Mouse (Mus musculus): ENCODE measurements around the gene Pfkl.

Gene Pfkl

DNA sequence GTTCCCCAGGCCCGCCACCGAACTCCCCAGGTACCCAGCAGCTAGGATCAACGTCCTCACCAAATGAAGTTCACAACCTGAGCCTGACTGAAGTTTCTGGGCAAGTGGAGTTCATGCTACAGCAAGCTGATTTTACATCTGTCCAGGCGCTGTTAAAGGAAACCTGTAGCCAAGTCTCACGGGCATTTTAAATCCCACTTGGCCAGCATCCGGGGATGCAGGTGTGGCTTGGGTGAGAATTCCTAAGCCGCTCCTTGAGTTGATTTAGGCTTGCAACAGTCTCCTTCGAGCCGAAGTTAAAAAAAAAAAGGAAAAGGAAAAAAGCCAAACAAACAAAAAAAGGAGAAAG is at the start of gene Pfkl:
TSS of gene Pfkl (minus strand) at position 139 of the 349 bp plus-strand sequence.
- no peak for DNase-seq (ENCODE audit: low read depth)

- no peak for DNase-seq (ENCODE audit: low read depth)
Measured at GRCm38 (mm10) chr10:78057056-78057455, 47.2 kb upstream of the Pfkl start.

GRCm38 (mm10) chr10:78054633-78055565 is 45.0 kb upstream of the Pfkl start:
- DNase-seq (ENCODE audit: low read depth) = peak; percentile 84

- no peak for DNase-seq (ENCODE audit: low read depth)
Measured at GRCm38 (mm10) chr10:78049519-78050035, 39.7 kb upstream of the Pfkl start.

DNA sequence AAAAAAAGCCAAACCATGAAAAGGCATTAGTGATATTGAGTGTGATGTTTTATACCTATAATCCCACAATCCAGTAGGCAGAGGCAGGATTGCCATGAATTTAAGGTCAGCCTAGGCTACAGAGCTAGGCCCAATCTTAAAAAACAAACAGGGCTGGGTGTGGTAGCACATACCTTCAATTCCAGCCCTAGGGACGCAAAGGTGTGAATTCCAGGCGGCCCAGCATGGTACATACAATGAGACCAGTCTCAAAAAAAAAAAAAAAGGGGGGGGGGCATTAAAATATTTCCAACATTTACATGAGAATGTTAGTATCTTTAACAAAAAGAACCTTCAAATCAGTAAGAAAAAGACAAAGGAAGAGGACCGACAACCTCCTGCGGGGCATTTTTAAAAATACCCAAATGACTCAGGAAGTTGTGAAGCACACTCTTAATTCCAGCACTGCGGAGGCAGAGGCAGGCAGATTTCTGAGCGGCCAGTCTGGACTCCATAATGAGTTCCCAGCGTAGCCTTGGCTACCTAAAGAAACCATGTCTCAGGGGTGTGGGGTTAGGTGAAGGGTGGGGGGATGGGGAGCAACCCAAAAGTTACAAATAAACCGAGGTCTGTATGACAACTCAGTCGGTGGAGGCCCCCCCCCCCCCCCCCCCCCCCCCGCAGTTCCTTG is 38.3 kb upstream of the Pfkl start:
- DNase-seq (ENCODE audit: low read depth) = no peak

- no peak for DNase-seq (ENCODE audit: low read depth)
Measured at GRCm38 (mm10) chr10:78046388-78046787, 36.5 kb upstream of the Pfkl start.

- DNase-seq (ENCODE audit: low read depth) = no peak
Measured at GRCm38 (mm10) chr10:78044531-78044930, 34.6 kb upstream of the Pfkl start.

DNA sequence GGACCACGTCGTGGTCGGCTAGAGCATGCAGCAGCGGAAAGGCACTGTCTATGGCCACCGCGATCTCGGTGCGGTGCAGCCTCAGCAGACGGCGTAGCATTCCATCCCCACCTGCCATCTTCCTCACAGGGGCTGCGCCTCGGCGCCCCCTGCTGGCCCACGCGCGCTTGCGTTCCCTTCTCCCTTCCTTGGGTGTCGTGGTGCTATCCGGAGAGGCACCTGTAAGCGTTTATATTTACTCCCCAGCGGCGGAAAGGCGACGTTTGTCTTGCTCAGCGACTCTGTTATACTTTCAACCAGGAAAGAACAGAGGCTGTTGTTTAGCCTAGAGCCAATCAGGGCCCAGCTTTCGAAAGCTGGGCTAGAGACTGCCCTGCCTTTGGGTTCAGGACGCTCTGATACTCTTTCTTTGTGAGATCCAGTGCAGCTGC is 33.5 kb upstream of the Pfkl start, which contains the start of gene Aire:
TSS of gene Aire (minus strand) at position 205 of the 431 bp plus-strand sequence.
- DNase-seq (ENCODE audit: low read depth) = peak; percentile 30

DNA sequence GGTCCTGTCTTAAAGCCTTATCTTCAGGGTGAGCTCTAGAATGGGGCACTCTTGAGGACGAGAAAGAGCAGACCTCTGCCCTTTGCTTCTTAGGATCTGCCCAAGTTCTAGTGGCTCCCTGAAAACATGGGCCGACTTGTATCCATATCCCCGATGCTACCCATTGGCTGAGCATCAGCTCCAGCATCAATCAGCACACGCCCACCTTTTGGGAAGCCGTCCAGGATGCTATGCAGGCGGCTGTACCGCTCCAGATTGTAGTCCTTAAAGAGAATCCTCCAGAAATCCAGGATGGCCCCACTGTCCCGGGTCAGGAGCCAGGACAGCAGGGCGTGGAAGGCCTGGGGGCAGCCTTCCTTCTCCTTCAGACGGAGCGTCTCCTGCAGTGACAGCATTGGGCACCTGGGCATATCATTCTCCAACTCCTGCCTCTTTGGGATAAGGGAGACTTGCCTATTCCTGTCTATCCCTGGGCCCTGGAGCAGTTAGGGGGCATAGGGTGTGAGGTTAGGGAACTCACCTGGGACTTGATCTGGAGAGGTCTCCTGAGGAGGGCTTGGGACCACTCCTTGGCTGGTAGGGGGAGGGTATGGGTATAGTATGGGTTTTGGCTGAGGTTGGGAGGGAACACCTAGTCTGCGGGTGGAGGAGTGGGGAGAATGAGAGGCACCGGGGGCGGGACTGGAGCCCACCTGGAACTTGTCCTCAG is 33.0 kb upstream of the Pfkl start:
- no peak for DNase-seq (ENCODE audit: low read depth)

GRCm38 (mm10) chr10:78042096-78042495 is 32.2 kb upstream of the Pfkl start:
- DNase-seq (ENCODE audit: low read depth) = no peak

GRCm38 (mm10) chr10:78041647-78042046 is 31.8 kb upstream of the Pfkl start, which contains the start of gene Dnmt3l:
Dnmt3l (plus strand) TSS chr10:78041947.
- no peak for DNase-seq (ENCODE audit: low read depth)

DNA sequence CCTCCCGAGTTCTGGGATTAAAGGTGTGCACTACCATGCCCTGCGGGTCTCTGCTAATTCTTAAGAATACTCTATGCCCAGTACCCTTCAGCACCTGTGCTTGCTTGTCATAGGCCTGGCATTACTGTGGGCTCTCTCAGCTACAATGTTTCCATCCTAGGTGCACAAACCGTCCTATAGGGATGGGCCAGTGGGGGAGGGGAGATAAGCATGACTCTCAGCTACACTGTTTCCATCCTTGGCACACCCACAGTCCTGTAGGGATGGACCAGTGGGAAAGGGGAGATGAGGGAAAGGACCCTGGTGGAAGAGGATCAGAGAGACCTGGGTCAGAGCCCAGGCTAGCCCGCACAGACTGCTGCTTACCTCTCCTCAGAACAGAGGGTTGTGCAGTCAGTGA is 27.3 kb upstream of the Pfkl start:
- DNase-seq (ENCODE audit: low read depth) = no peak

DNA sequence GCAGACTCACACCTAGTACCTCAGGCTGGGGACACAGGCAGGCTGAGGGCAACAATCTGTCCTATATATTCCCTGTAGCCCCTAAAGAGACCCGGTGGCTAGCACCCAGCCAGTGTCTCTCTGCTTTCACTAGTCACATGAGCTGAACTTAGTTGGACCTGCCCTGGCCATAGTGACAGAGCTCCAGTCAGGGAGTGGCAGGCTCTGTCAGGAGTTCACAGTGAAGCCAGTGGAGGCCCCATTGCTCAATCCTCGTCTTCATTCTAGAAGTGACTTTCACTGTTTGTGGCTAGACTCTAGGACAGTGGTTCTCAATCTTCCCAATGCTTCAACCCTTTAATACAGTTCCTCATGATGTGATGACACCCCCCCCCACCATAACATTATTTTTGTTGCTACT is 22.1 kb upstream of the Pfkl start:
- DNase-seq (ENCODE audit: low read depth) = no peak

GRCm38 (mm10) chr10:78029080-78029479 is 19.2 kb upstream of the Pfkl start:
- no peak for DNase-seq (ENCODE audit: low read depth)

- DNase-seq (ENCODE audit: low read depth) = peak; percentile 93
Measured at GRCm38 (mm10) chr10:78028129-78028528, 18.2 kb upstream of the Pfkl start.

DNA sequence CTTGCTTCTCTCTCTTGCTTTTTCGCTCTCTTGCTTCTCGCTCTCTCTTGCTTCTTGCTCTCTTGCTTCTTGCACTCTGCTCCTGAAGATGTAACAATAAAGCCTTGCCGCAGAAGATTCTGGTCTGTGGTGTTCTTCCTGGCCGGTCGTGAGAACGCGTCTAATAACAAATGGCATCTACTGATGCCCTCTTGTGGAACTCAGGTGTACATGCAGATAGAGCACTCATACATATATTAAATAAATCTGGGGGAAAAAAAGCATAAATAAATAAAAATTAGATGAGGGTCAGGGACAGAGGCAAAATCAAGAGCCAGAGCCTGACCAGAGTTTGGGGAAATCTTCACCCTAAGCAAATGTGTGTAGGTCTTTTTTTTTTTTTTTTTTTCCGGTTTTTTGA is 15.6 kb upstream of the Pfkl start:
- DNase-seq (ENCODE audit: low read depth) = peak; percentile 34

DNA sequence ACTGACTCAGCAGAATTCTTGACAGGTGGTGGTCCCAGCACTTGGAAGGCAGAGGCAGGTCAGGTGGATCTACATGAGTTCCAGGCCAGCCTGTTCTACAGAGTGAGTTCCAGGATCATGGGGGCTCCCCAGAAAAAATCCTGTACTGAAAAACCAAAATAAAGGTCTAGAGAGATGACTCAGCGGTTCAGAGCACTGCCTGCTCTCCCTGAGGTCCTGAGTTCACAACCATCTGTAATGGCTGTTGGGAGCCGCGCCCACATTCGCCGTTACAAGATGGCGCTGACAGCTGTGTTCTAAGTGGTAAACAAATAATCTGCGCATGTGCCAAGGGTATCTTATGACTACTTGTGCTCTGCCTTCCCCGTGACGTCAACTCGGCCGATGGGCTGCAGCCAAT is 10.1 kb upstream of the Pfkl start:
- DNase-seq (ENCODE audit: low read depth) = peak; percentile 44

DNA sequence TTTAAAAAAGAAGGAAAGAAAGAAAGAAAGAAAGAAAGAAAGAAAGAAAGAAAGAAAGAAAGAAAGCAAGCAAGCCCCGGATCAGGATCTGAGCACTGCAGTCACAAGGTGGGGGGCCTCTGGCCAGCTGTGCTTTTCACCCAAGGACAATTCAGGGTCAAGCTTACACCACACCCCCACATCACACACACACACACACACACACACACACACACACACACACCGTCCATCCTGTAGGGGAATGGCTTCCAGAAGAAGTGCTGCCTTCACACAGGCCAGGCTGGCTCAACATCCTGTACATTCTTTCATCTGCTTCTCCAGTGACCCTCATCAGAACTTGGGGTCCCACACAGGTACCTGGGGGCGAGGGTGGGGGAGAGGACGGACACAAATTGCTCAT is 9.4 kb upstream of the Pfkl start:
- DNase-seq (ENCODE audit: low read depth) = no peak

GRCm38 (mm10) chr10:78018797-78019203 is 8.9 kb upstream of the Pfkl start:
- peak; percentile 94 for DNase-seq (ENCODE audit: low read depth)

DNA sequence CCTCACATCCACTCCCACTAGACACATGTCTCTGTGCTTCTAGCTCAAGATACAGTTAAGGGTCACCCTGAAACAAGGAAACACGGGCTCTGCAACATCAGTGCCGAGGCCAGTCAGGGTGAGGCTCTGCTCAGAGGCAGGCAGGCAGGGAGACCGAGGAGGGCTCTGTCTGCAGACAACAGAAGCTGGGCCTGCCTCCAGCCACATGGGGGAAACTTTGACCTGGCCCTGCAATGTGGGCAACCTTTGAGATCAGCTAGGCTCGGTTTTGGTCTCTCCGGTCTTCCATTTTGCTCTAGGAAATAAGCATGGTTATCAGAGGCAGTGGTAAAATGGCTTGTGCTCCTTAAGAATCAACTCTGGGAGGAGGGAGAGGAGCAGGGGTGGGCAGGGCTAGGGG is 6.5 kb upstream of the Pfkl start:
- DNase-seq (ENCODE audit: low read depth) = no peak

DNA sequence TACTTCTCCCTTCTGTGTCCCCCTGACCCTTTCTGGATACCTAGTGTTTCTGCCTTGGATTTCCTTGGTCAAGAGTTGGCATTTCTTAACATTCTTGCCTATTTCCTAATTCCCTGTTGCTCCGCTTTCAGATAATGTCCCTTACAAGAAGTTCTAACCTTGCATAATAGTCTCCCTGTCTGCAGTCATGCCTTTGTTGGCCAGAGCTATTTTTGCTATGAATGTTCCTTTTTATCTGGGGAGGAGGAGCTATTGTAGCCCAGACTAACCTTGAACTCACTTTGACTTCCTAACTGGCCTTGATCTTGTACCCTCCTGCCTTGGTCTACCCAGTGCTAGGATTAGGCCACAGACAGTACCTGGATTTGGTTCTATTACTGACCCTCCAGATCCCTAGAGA is 5.6 kb upstream of the Pfkl start:
- no peak for DNase-seq (ENCODE audit: low read depth)

Data from NIH3T3 (cell line).